Mouse (Mus musculus) myocyte (in vitro differentiated cells): ENCODE measurements around the gene Msl3l2.

Experiments
- E2F4 ChIP-seq: IDR thresholded peaks from one replicate; pipeline ENCODE4 v1.6.1; 2011; ENCODE audit warnings: mild to moderate bottlenecking, control low read depth, moderate library complexity; ENCODE audit not compliant: insufficient read depth
- MAX ChIP-seq: IDR thresholded peaks from one replicate; pipeline ENCODE4 v1.6.1; 2011; ENCODE audit warnings: low read depth, mild to moderate bottlenecking, control low read depth
- MYOG ChIP-seq, 3 experiments: IDR thresholded peaks; one replicate each; pipeline ENCODE4 v1.6.1; 2011; ENCODE audit warnings: control low read depth in 2 of 3, low read depth in 2 of 3, mild to moderate bottlenecking in 2 of 3; ENCODE audit not compliant: insufficient read length in 2 of 3, control insufficient read depth in 1 of 3, insufficient read depth in 1 of 3
- POLR2A ChIP-seq: IDR thresholded peaks from one replicate; pipeline ENCODE4 v1.6.1; 2011; ENCODE audit warnings: low read depth, mild to moderate bottlenecking, control low read depth, moderate library complexity; ENCODE audit not compliant: insufficient read length
- POLR2AphosphoS2 ChIP-seq: IDR thresholded peaks from one replicate; pipeline ENCODE4 v1.6.1; 2011; ENCODE audit warnings: low read depth, control low read depth; ENCODE audit not compliant: insufficient read length
- REST ChIP-seq: IDR thresholded peaks from one replicate; pipeline ENCODE4 v1.6.1; 2011; ENCODE audit warnings: mild to moderate bottlenecking, control low read depth, moderate library complexity; ENCODE audit not compliant: insufficient read depth, insufficient read length
- SRF ChIP-seq: IDR thresholded peaks from one replicate; pipeline ENCODE4 v1.6.1; 2011; ENCODE audit warnings: low read depth; ENCODE audit not compliant: control insufficient read depth, insufficient read length
- TCF12 ChIP-seq: IDR thresholded peaks from one replicate; pipeline ENCODE4 v1.6.1; 2011; ENCODE audit warnings: mild to moderate bottlenecking, control low read depth; ENCODE audit not compliant: poor library complexity, insufficient read depth, severe bottlenecking
- USF1 ChIP-seq: IDR thresholded peaks from one replicate; pipeline ENCODE4 v1.6.1; 2011; ENCODE audit warnings: low read depth, mild to moderate bottlenecking, control low read depth, moderate library complexity

GRCm38 (mm10) chr10:56129642-56130041 lies 22.9 kb downstream of the Msl3l2 start:
- no peak for TF ChIP-seq POLR2A
- no peak for TF ChIP-seq TCF12
- TF ChIP-seq E2F4, result no peak
- no peak for TF ChIP-seq MAX
- TF ChIP-seq SRF, result no peak
- TF ChIP-seq MYOG (IDR thresholded peaks at IDR 0.05; ENCODE audit: control insufficient read depth in 1 of 3, insufficient read depth in 1 of 3, insufficient read length in 2 of 3, low read depth in 2 of 3), result no peak
- TF ChIP-seq POLR2AphosphoS2, result no peak
- TF ChIP-seq USF1, result no peak
- TF ChIP-seq REST, result no peak
